Mouse (Mus musculus): Measurements from ENCODE around the gene Olfr248. TPM values are rescaled to one million over a fixed set of nuclear protein-coding genes. Genes with fewer than 3 reads are reported as not detected.

The Olfr248 gene
- polyA plus RNA-seq (2012; rRNA removed; ENCODE audit: low replicate concordance), result not detected in 2 replicates

GRCm38 (mm10) chr1:174390746-174391145 is at the start of gene Olfr248:
Gene Olfr248 (plus strand): TSS chr1:174391046.

GRCm38 (mm10) chr1:174364882-174365451 is 25.9 kb upstream of the Olfr248 start, which contains the start of gene Olfr417:
Gene Olfr417 (plus strand): TSS chr1:174365122.

GRCm38 (mm10) chr1:174423764-174424163 is 32.9 kb downstream of the Olfr248 start, which contains the start of gene Olfr414:
Gene Olfr414 (plus strand): TSS chr1:174424064.

Other genes with a start within 250 kb of the Olfr248 start
- gene Olfr420, start 235.4 kb upstream of the Olfr248 start, polyA plus RNA-seq (2012; rRNA removed; ENCODE audit: low replicate concordance), result not detected in 2 replicates
- not detected in 2 replicates for gene Spta1, start 218.3 kb upstream of the Olfr248 start, polyA plus RNA-seq (2012; rRNA removed; ENCODE audit: low replicate concordance)
- not detected in 2 replicates for gene Olfr419, start 139.0 kb upstream of the Olfr248 start, polyA plus RNA-seq (2012; rRNA removed; ENCODE audit: low replicate concordance)
- gene Mptx1, start 60.5 kb upstream of the Olfr248 start, polyA plus RNA-seq (2012; rRNA removed; ENCODE audit: low replicate concordance), result 0.41 TPM in 1 of 2 replicates, not detected in the other
- gene Olfr417, start 25.9 kb upstream of the Olfr248 start, polyA plus RNA-seq (2012; rRNA removed; ENCODE audit: low replicate concordance), result not detected in 2 replicates
- not detected in 2 replicates for gene Olfr414, start 33.0 kb downstream of the Olfr248 start, polyA plus RNA-seq (2012; rRNA removed; ENCODE audit: low replicate concordance)
- not detected in 2 replicates for gene Olfr220, start 51.0 kb downstream of the Olfr248 start, polyA plus RNA-seq (2012; rRNA removed; ENCODE audit: low replicate concordance)
- 0.07 and 0.09 TPM in 2 replicates for gene Fmn2, start 110.8 kb downstream of the Olfr248 start, polyA plus RNA-seq (2012; rRNA removed; ENCODE audit: low replicate concordance)